Mouse (Mus musculus): ENCODE measurements at regions not wholly inside any gene's neighbourhood (a gene's known extent, or its start where the extent isn't known, plus 50 kb on each side); places are given as distances from the start of the nearest gene placed in this dataset.
A peak's percentile ranks its signal among the peaks of the same experiment; 100 is the strongest.

GRCm38 (mm10) chr10:51792030-51792429 lies 114.5 kb downstream of the Rfx6 start:
- peak; percentile 11 for DNase-seq

- no peak for DNase-seq
These were observed 116.3 kb downstream of the Rfx6 start for GRCm38 (mm10) chr10:51793876-51794275.

GRCm38 (mm10) chr10:51816626-51817025 lies 139.1 kb downstream of the Rfx6 start:
- no peak for DNase-seq

GRCm38 (mm10) chr10:51823900-51824299 lies 146.3 kb downstream of the Rfx6 start:
- DNase-seq: no peak

GRCm38 (mm10) chr10:51826431-51826964 lies 148.9 kb downstream of the Rfx6 start:
- DNase-seq: no peak

- no peak for DNase-seq
These were observed 154.9 kb downstream of the Rfx6 start for GRCm38 (mm10) chr10:51832459-51832858.

- no peak for DNase-seq
These were observed 165.5 kb downstream of the Rfx6 start for GRCm38 (mm10) chr10:51843099-51843498.

- no peak for DNase-seq
These were observed 168.7 kb downstream of the Rfx6 start for GRCm38 (mm10) chr10:51846287-51846686.

GRCm38 (mm10) chr10:51869409-51869808 lies 152.9 kb upstream of the Vgll2 start:
- no peak for DNase-seq

GRCm38 (mm10) chr10:51911066-51911691 lies 111.1 kb upstream of the Vgll2 start:
- no peak for DNase-seq

GRCm38 (mm10) chr10:51912096-51912495 lies 110.2 kb upstream of the Vgll2 start:
- no peak for DNase-seq

- no peak for DNase-seq
These were observed 95.7 kb upstream of the Vgll2 start for GRCm38 (mm10) chr10:51926644-51927043.

GRCm38 (mm10) chr10:51929341-51929740 lies 93.0 kb upstream of the Vgll2 start:
- no peak for DNase-seq

- DNase-seq: no peak
These were observed 92.0 kb upstream of the Vgll2 start for GRCm38 (mm10) chr10:51930266-51930665.

GRCm38 (mm10) chr10:51930696-51931095 lies 91.6 kb upstream of the Vgll2 start:
- no peak for DNase-seq

- DNase-seq: no peak
These were observed 86.8 kb upstream of the Vgll2 start for GRCm38 (mm10) chr10:51935482-51935881.

- no peak for DNase-seq
These were observed 81.1 kb upstream of the Vgll2 start for GRCm38 (mm10) chr10:51941192-51941591.

- no peak for DNase-seq
These were observed 76.6 kb upstream of the Vgll2 start for GRCm38 (mm10) chr10:51945701-51946100.

- no peak for DNase-seq
These were observed 76.1 kb upstream of the Vgll2 start for GRCm38 (mm10) chr10:51946189-51946588.

- no peak for DNase-seq
These were observed 75.4 kb upstream of the Vgll2 start for GRCm38 (mm10) chr10:51946881-51947280.

GRCm38 (mm10) chr10:51950016-51950415 lies 72.3 kb upstream of the Vgll2 start:
- no peak for DNase-seq

- no peak for DNase-seq
These were observed 70.3 kb upstream of the Vgll2 start for GRCm38 (mm10) chr10:51952021-51952420.

GRCm38 (mm10) chr10:51956493-51956892 lies 65.8 kb upstream of the Vgll2 start:
- DNase-seq: no peak

GRCm38 (mm10) chr10:51961497-51961896 lies 60.8 kb upstream of the Vgll2 start:
- DNase-seq: no peak

- no peak for DNase-seq
These were observed 58.6 kb upstream of the Vgll2 start for GRCm38 (mm10) chr10:51963671-51964070.

All from kidney, adult 9 months (tissue).